In genomic region chr6:72210823-72211222, GRCm38 (mm10) we compare ENCODE assay signal across 11 mouse cellular contexts. TPM values are rescaled to one million over a fixed set of nuclear protein-coding genes. Genes with fewer than 3 reads are reported as not detected.
DNase-seq lines count a peak whose midpoint lies in the region; ATAC-seq lines count a peak whose summit lies in the region.
"Had no signal": no experiment of that assay in that cellular context is flagged by ENCODE, and none has a peak within 500 bp of the region (broad histone marks: within the 10 kb centered on the region; RNA-seq: fewer than 3 reads in every experiment).

No protein-coding gene starts in this region.

- H3K4me2 ChIP-seq in forebrain, embryonic 14.5 days (ENCODE audit: low read length) = no peak overlapping the region
- H3K4me2 ChIP-seq: embryonic facial prominence, embryonic 15.5 days had no signal

- H3K4me1 ChIP-seq in forebrain, embryonic 10.5 days = peaks cover 70% of the 10 kb centered on the region
- peaks cover 18% of the 10 kb centered on the region for H3K4me1 ChIP-seq in forebrain, embryonic 14.5 days (ENCODE audit: control insufficient read depth, insufficient read depth, low read length)

- no peaks in the 10 kb centered on the region for H3K9me3 ChIP-seq in forebrain, embryonic 10.5 days
- H3K9me3 ChIP-seq in forebrain, embryonic 14.5 days (replicated peaks; ENCODE audit: control insufficient read depth, low read length) = no peaks in the 10 kb centered on the region
- H3K9me3 ChIP-seq: embryonic facial prominence, embryonic 15.5 days had no signal

- no peak for DNase-seq in forebrain, embryonic 10.5 days (ENCODE audit: extremely low spot score, low spot score)
- no peak for DNase-seq in forebrain, embryonic 14.5 days (ENCODE audit: low spot score)
- DNase-seq in urinary bladder, postnatal 14 days (ENCODE audit: low spot score) = peak; percentile 30
- no peak for DNase-seq in urinary bladder, adult 18-20 months (ENCODE audit: low spot score in 2 of 2)
- DNase-seq in heart, postnatal 4 days = peak; percentile 46
- DNase-seq in spleen, adult 18-20 months = no peak
- DNase-seq in spleen, postnatal 10 days (ENCODE audit: low spot score in 2 of 2) = no peak
- DNase-seq: adrenal gland, postnatal 14 days; thymus, postnatal 36 days had no signal

- H3K4me3 ChIP-seq in forebrain, embryonic 10.5 days = no peak overlapping the region
- H3K4me3 ChIP-seq in forebrain, embryonic 14.5 days (ENCODE audit: low read depth, low read length) = no peak overlapping the region
- H3K4me3 ChIP-seq: embryonic facial prominence, embryonic 15.5 days had no signal

- 91% methylated on average over 7 of the region's 7 CpGs for WGBS in forebrain, embryonic 10.5 days
- WGBS in forebrain, embryonic 14.5 days = 58% methylated on average over 7 of the region's 7 CpGs

- peaks cover 18% of the 10 kb centered on the region for H3K36me3 ChIP-seq in forebrain, embryonic 10.5 days (replicated peaks)
- no peaks in the 10 kb centered on the region for H3K36me3 ChIP-seq in forebrain, embryonic 14.5 days (ENCODE audit: control insufficient read depth, insufficient read depth, low read length)

- no peak for ATAC-seq in forebrain, embryonic 14.5 days
- ATAC-seq in megakaryocyte progenitor cell, adult 5-6 weeks (replicated peaks; ENCODE audit: poor library complexity) = no peak

- H3K27me3 ChIP-seq in forebrain, embryonic 10.5 days (ENCODE audit: poor library complexity, severe bottlenecking) = peaks cover 67% of the 10 kb centered on the region
- no peaks in the 10 kb centered on the region for H3K27me3 ChIP-seq in forebrain, embryonic 14.5 days (replicated peaks; ENCODE audit: control insufficient read depth, insufficient read depth, low read length)

- H3K9ac ChIP-seq in forebrain, embryonic 14.5 days (ENCODE audit: low read length) = no peak overlapping the region
- H3K9ac ChIP-seq: embryonic facial prominence, embryonic 15.5 days had no signal

- H3K27ac ChIP-seq in forebrain, embryonic 10.5 days = 0 out of 2 replicates have a peak overlapping the region, but pooled peaks have one; percentile 8
- H3K27ac ChIP-seq in forebrain, embryonic 14.5 days (ENCODE audit: low read depth, low read length) = no peak overlapping the region
- H3K27ac ChIP-seq: embryonic facial prominence, embryonic 15.5 days had no signal

RNA-seq across cellular contexts. Expression of gene Atoh8, which starts 24.6 kb away (rescaled TPM):
- polyA plus RNA-seq in forebrain, embryonic 10.5 days (2016; fragmentation: Nextera tagmentation; extraction: Ambion mirVana) = 11.2 and 11.5 TPM in 2 replicates
- 2.2 and 2.5 TPM in 2 replicates for polyA plus RNA-seq in forebrain, embryonic 14.5 days (2014; fragmentation: Nextera tagmentation; extraction: Ambion mirVana)
- total RNA-seq in heart, postnatal 4 days (2021) = 1 to 10 TPM; 7.2 to 8.6 TPM
- not detected in 2 replicates for total RNA-seq in megakaryocyte progenitor cell, adult 5-6 weeks (2015)
- not detected in 2 replicates for total RNA-seq in megakaryocyte progenitor cell, adult 5-6 weeks (2017)

Comparison
In these comparisons a context has a peak if more than half of its experiments do, and no peak if none do; other contexts are left out.
1. DNase-seq: peak in urinary bladder, postnatal 14 days (single experiment) and heart, postnatal 4 days (single experiment); none in forebrain, embryonic 10.5 days (single experiment), forebrain, embryonic 14.5 days (single experiment), urinary bladder, adult 18-20 months (0 of 2), spleen, adult 18-20 months (0 of 2) and spleen, postnatal 10 days (0 of 2).
2. RNA of gene Atoh8, which starts 24.6 kb away (total RNA-seq): 7.2 to 8.6 TPM in heart, postnatal 4 days; not detected in megakaryocyte progenitor cell, adult 5-6 weeks; every median in the first group is over 4 times any median in the second.